Mouse (Mus musculus) embryonic stem cell, embryonic (primary cell): ENCODE data around the gene Catsperg1.

Experiments used
- CTCF ChIA-PET, 4 experiments: fragments of 300-600 bp in 2 of 4; fragments of 350-600 bp in 2 of 4; sonication (Branson Sonifier 250); formaldehyde crosslinking; loops; one replicate each; lab custom pipeline; 2022; ENCODE audit warnings: inconsistent platforms in 2 of 4; lab: Charles Lee
- POLR2A ChIA-PET, 4 experiments: fragments of 300-600 bp in 2 of 4; fragments of 350-600 bp in 2 of 4; sonication (Branson Sonifier 250); formaldehyde crosslinking; loops; one replicate each; lab custom pipeline; 2022; ENCODE audit warnings: antibody characterized with exemption in 4 of 4, inconsistent platforms in 1 of 4; lab: Charles Lee

Catsperg1 gene

DNA sequence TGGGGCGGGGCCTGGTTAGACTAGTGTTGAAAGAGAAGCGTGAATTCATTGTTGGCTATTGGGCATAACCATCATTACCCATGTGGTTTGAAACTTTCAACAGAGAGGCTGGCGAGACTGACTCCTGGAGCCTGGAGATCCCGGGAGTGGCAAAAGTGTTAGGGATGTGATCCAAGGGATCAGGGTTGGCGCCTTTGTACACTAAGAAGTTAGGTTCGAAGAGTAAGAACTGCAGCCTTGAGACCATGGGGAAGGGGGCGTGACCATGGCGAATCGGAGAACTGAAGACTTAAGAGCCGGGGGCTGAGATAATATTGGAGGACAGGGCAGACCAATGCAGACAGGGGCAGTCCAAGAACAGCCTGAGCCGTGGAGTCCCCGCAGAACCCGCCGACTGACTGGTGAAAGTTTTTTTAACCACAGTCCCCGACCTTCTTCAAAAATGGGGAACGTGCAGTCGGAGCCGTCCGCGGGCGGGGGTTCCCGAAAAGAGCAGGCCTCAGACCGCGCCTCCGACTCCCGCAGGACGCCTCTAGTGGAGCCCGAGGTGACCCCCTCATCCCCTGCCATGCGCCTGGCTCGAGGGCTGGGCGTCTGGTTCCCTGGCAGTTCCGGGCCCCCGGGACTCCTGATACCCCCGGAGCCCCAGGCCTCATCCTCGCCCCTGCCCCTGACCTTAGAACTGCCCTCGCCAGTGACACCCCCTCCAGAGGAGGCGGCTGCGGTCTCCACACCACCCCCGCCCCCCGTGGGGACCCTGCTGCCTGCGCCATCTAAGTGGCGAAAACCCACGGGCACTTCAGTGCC is 42.9 kb downstream of the Catsperg1 start:
- ChIA-PET CTCF (interaction anchor here in 2 of 4 experiments (0.7 to 1.4 kb wide), 8 partner anchors 9 to 189 kb away, joined by 3 to 15 read pairs (median 5); partner anchors contain the start of genes Catsperg1 (in 1 of the 2), Eif3k (in 1 of the 2), Fam98c (in 1 of the 2) and Map4k1 (in 1 of the 2)), POLR2A (interaction anchor here in 3 of 4 experiments (0.9 to 2.2 kb wide), 19 partner anchors 9 to 347 kb away, joined by 3 to 29 read pairs (median 4); partner anchors contain the start of genes Psmd8 (in 3 of the 3), Fam98c (in 2 of the 3), Eif3k (in 1 of the 3) and Map4k1 (in 1 of the 3))

GRCm38 (mm10) chr7:29170066-29170754 is 43.6 kb downstream of the Catsperg1 start, which contains the start of the genes Ggn and Spred3:
Ggn (plus strand) TSS chr7:29170210.
Spred3 (minus strand) TSS chr7:29170411.
- POLR2A ChIA-PET = interaction anchor here in 3 of 4 experiments (0.6 to 2.2 kb wide), 37 partner anchors 9 to 820 kb away, joined by 3 to 29 read pairs (median 4); partner anchors contain the start of genes Psmd8 (in 3 of the 3), 2200002D01Rik (in 2 of the 3), Fam98c (in 2 of the 3) and Yif1b (in 2 of the 3)
- CTCF ChIA-PET = interaction anchor here (0.5 to 1.4 kb wide), 17 partner anchors 8 to 496 kb away, joined by 3 to 15 read pairs (median 4); partner anchors contain the start of genes Psmd8 (in 2 of the 4), Catsperg1 (in 1 of the 4), Eif3k (in 1 of the 4) and Fam98c (in 1 of the 4)

- CTCF ChIA-PET = interaction anchor here (0.5 to 1.4 kb wide), 17 partner anchors 7 to 495 kb away, joined by 3 to 15 read pairs (median 4); partner anchors contain the start of genes Psmd8 (in 2 of the 4), Catsperg1 (in 1 of the 4), Fam98c (in 1 of the 4) and Ryr1 (in 1 of the 4)
- POLR2A ChIA-PET = interaction anchor here (0.6 to 2.2 kb wide), 38 partner anchors 8 to 819 kb away, joined by 3 to 29 read pairs (median 4); partner anchors contain the start of genes Psmd8 (in 3 of the 4), 2200002D01Rik (in 2 of the 4), Fam98c (in 2 of the 4) and Eif3k (in 1 of the 4)
These were observed 44.4 kb downstream of the Catsperg1 start for GRCm38 (mm10) chr7:29169231-29170065.

DNA sequence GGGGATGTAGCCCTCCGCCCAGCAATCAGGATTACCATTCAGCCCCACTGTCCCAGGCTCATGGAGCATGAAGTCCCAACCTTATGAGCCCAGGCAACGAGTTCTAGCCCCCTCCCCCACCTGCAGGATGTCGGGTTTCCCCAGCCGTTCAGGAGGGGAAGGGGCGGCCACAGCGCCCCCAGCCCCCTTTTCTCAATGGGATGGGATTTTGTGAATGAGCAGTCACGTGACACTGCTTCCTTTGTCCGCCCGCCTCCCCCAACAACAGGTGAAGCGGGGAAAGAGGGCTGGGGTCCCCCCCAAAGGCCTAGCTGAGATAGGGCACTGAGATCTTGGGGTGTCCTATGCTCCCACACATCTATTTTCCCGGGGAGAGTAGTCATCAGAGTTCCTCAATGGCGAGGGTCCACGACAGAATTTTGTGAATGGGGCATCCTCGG is 45.0 kb downstream of the Catsperg1 start:
- ChIA-PET POLR2A (interaction anchor here (0.6 to 2.2 kb wide), 13 partner anchors 11 to 1732 kb away, joined by 3 to 17 read pairs (median 4); partner anchors contain the start of genes Psmd8 (in 2 of the 4) and Fam98c (in 1 of the 4)), CTCF (interaction anchor here in 2 of 4 experiments (0.5 to 1.2 kb wide), 3 partner anchors 13 to 46 kb away, joined by 3 to 6 read pairs (median 4); no protein-coding TSS in a partner anchor)

GRCm38 (mm10) chr7:29168121-29168695 is 45.6 kb downstream of the Catsperg1 start:
- ChIA-PET POLR2A (interaction anchor here in 3 of 4 experiments (0.6 to 2.2 kb wide), 15 partner anchors 9 to 1732 kb away, joined by 3 to 11 read pairs (median 3); partner anchors contain the start of gene Psmd8 (in 3 of the 3)), CTCF (interaction anchor here in 2 of 4 experiments (0.6 to 0.9 kb wide), 5 partner anchors 12 to 1157 kb away, joined by 3 to 9 read pairs (median 5); partner anchors contain the start of gene Fam98c (in 1 of the 2))

GRCm38 (mm10) chr7:29167656-29168055 is 46.2 kb downstream of the Catsperg1 start:
- POLR2A ChIA-PET = interaction anchor here in 3 of 4 experiments (0.6 to 2.2 kb wide), 10 partner anchors 9 to 430 kb away, joined by 3 to 11 read pairs (median 4); partner anchors contain the start of genes Psmd8 (in 2 of the 3) and Fam98c (in 1 of the 3)
- CTCF ChIA-PET = interaction anchor here in 2 of 4 experiments (0.7 to 0.9 kb wide), 4 partner anchors 11 to 1157 kb away, joined by 3 to 9 read pairs (median 4); partner anchors contain the start of gene Fam98c (in 1 of the 2)

DNA sequence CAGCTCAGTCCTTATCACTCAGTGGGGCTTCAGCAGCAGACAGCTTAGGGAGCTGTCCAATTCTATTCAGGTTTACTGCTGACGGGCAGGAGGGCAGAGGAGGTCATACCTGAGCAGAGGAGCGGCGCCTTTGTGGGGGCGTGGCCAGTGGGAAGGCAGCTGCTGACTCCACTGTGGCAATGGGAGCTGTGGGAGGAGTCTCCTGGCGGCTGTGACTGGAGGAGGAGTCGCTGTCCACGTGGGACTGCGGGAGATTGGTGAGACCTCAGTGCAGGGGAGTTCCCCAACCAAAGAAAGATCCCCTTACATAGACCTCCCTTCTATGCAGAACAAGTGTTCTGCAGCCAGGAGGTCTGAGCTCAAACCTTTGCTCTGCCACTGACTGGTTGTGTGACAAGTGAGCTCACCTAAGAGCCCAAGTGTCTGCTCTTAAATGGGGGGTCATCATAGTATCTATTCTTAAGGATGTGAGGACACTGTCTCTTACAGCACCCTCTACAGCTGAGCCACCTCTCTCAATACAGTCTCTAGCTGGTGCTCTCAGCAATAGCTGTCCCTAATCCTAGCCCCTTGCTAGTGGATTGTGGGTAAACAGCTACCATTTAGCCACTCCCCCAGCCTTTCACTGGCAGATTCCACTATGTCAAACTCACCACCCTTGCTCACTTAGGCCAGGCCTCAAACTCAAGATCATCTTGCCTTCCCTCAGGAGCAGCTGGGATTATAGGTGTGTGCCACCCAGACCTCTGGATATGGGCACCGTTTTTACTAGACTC is 50.9 kb downstream of the Catsperg1 start:
- ChIA-PET CTCF (interaction anchor here in 3 of 4 experiments (0.6 to 1.7 kb wide), 32 partner anchors 9 to 1978 kb away, joined by 3 to 18 read pairs (median 4); partner anchors contain the start of genes Ppp1r14a (in 1 of the 3) and Psmd8 (in 1 of the 3)), POLR2A (interaction anchor here (0.6 to 2.9 kb wide), 54 partner anchors 8 to 807 kb away, joined by 3 to 29 read pairs (median 5); partner anchors contain the start of genes Psmd8 (in 3 of the 4), Ryr1 (in 3 of the 4), 2200002D01Rik (in 2 of the 4) and Yif1b (in 2 of the 4))

GRCm38 (mm10) chr7:29162294-29162693 is 51.5 kb downstream of the Catsperg1 start:
- POLR2A ChIA-PET = interaction anchor here (0.8 to 2.9 kb wide), 47 partner anchors 8 to 656 kb away, joined by 3 to 29 read pairs (median 6); partner anchors contain the start of genes Psmd8 (in 3 of the 4), Ryr1 (in 3 of the 4), 2200002D01Rik (in 2 of the 4) and Yif1b (in 2 of the 4)
- CTCF ChIA-PET = interaction anchor here in 3 of 4 experiments (0.6 to 1.7 kb wide), 26 partner anchors 7 to 1977 kb away, joined by 3 to 18 read pairs (median 4); partner anchors contain the start of genes Ppp1r14a (in 1 of the 3) and Psmd8 (in 1 of the 3)

GRCm38 (mm10) chr7:29158264-29158663 is 55.6 kb downstream of the Catsperg1 start:
- ChIA-PET POLR2A (interaction anchor here (0.6 to 6.2 kb wide), 13 partner anchors 10 to 139 kb away, joined by 3 to 41 read pairs (median 3); partner anchors contain the start of genes Psmd8 (in 3 of the 4), Ggn (in 2 of the 4) and Spred3 (in 2 of the 4)), CTCF (interaction anchor here in 3 of 4 experiments (0.5 to 1.8 kb wide), 5 partner anchors 11 to 349 kb away, joined by 3 to 6 read pairs (median 3); no protein-coding TSS in a partner anchor)

- POLR2A ChIA-PET = interaction anchor here (0.6 to 6.2 kb wide), 77 partner anchors 7 to 827 kb away, joined by 3 to 41 read pairs (median 4); partner anchors contain the start of genes Ggn (in 3 of the 4), Spred3 (in 3 of the 4), Psmd8 (in 2 of the 4) and Rasgrp4 (in 2 of the 4)
- CTCF ChIA-PET = interaction anchor here (0.6 to 2.6 kb wide), 43 partner anchors 9 to 1458 kb away, joined by 3 to 25 read pairs (median 3); partner anchors contain the start of genes Ggn (in 3 of the 4), Spred3 (in 2 of the 4), Kcnk6 (in 1 of the 4) and Ppp1r14a (in 1 of the 4)
These were observed 57.7 kb downstream of the Catsperg1 start, which contains the start of gene Fam98c for GRCm38 (mm10) chr7:29155838-29156782. Fam98c (minus strand) TSS chr7:29156234.

- ChIA-PET CTCF (interaction anchor here (0.5 to 2.6 kb wide), 36 partner anchors 7 to 1459 kb away, joined by 3 to 25 read pairs (median 3); partner anchors contain the start of genes Ggn (in 2 of the 4), Ryr1 (in 2 of the 4), Catsperg1 (in 1 of the 4) and Kcnk6 (in 1 of the 4)), POLR2A (interaction anchor here (0.5 to 6.2 kb wide), 78 partner anchors 8 to 1898 kb away, joined by 3 to 41 read pairs (median 4); partner anchors contain the start of genes Ggn (in 3 of the 4), Spred3 (in 3 of the 4), Psmd8 (in 2 of the 4) and Rasgrp4 (in 2 of the 4))
These were observed 58.5 kb downstream of the Catsperg1 start for GRCm38 (mm10) chr7:29155196-29155837.
